Mouse (Mus musculus): ENCODE measurements around the gene Gm20388.

GRCm38 (mm10) chr8:120511737-120512136 is 601.1 kb downstream of the Gm20388 start:
- TF ChIP-seq CTCF (IDR thresholded peaks at IDR 0.05; ENCODE audit: insufficient read depth, low read depth, low read length) (no peak), POLR2A (IDR thresholded peaks at IDR 0.05; ENCODE audit: insufficient read depth, low read depth, low read length) (no peak)

Measured in olfactory bulb, adult 2 months (tissue).